Comparison of ENCODE assay signal across 10 mouse cellular contexts in the genomic region with DNA sequence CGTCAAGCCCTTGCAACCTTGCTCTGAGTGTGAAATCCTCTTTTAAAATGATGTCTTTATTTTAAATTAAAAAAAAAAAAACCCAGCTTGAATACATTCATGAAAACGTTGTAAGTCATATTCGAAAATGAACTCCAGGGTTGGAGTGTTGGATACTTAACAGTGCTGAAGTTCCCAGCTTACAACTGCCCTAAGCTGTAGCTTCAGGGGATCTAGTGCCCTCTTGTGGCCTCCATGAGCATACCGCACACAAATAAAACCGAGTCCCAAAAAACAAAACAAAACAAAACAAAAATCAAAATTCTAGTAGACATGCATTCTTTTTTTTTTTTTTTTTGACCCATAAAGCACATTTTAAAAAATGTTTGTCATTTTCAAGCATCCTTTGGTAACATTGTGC. TPM values are rescaled to one million over a fixed set of nuclear protein-coding genes. Genes with fewer than 3 reads are reported as not detected.
DNase-seq lines count a peak whose midpoint lies in the region; ATAC-seq and TF ChIP-seq lines count a peak whose summit lies in the region.
"Had no signal": no experiment of that assay in that cellular context is flagged by ENCODE, and none has a peak within 500 bp of the region (broad histone marks: within the 10 kb centered on the region; RNA-seq: fewer than 3 reads in every experiment).

No protein-coding gene starts in this region.

- H3K4me3 ChIP-seq in kidney, postnatal 0 days (replicated peaks; ENCODE audit: low read depth, low read length): no peak overlapping the region
- no peak overlapping the region for H3K4me3 ChIP-seq in kidney, embryonic 15.5 days (replicated peaks)
- H3K4me3 ChIP-seq in ES-E14 (ENCODE audit: insufficient read depth in 1 of 2, low read depth in 1 of 2, low read length in 2 of 2, poor library complexity in 1 of 2, severe bottlenecking in 1 of 2): no peak overlapping the region
- H3K4me3 ChIP-seq: heart, embryonic 15.5 days; myocyte had no signal

- in situ Hi-C loops in ES-E14 (cut with MboI; ENCODE audit: low sequenced_read_pairs in 2 of 2, unreplicated experiment in 2 of 2): loop anchor here in 1 of 2 experiments (10.0 kb wide), 1 partner anchor 224 kb away; no protein-coding TSS in a partner anchor

- H3K4me2 ChIP-seq in kidney, postnatal 0 days (ENCODE audit: low read length): no peak overlapping the region
- H3K4me2 ChIP-seq in kidney, embryonic 15.5 days: no peak overlapping the region
- H3K4me2 ChIP-seq: heart, embryonic 15.5 days had no signal

- TF ChIP-seq CTCF in kidney, postnatal 0 days (IDR thresholded peaks at IDR 0.05; ENCODE audit: low read depth): peak; percentile 68

- 23% methylated on average over 5 of the region's 5 CpGs for WGBS in kidney, postnatal 0 days
- 26% methylated on average over 5 of the region's 5 CpGs for WGBS in kidney, embryonic 15.5 days

- peak; percentile 44 for DNase-seq in adrenal gland, postnatal 14 days
- DNase-seq in adrenal gland, postnatal 4 days (ENCODE audit: low spot score in 2 of 2): no peak
- DNase-seq in kidney, postnatal 0 days (ENCODE audit: low spot score): peak; percentile 56
- DNase-seq in ES-E14 (ENCODE audit: low read depth, low spot score): peak; percentile 48
- peak; percentile 43 for DNase-seq in mesoderm, embryonic 11.5 days (ENCODE audit: low read depth, low spot score)
- no peak for DNase-seq in ovary, postnatal 14 days (ENCODE audit: low spot score)

- no peak overlapping the region for H3K27ac ChIP-seq in kidney, postnatal 0 days
- H3K27ac ChIP-seq in kidney, embryonic 15.5 days: no peak overlapping the region
- H3K27ac ChIP-seq in ES-E14 (ENCODE audit: insufficient read depth, low read depth, low read length, poor library complexity, severe bottlenecking): no peak overlapping the region
- H3K27ac ChIP-seq: heart, embryonic 15.5 days had no signal

- no peaks in the 10 kb centered on the region for H3K4me1 ChIP-seq in kidney, postnatal 0 days (replicated peaks; ENCODE audit: insufficient read depth, low read length)
- H3K4me1 ChIP-seq in kidney, embryonic 15.5 days: no peaks in the 10 kb centered on the region
- H3K4me1 ChIP-seq in ES-E14 (ENCODE audit: control insufficient read depth in 2 of 2, insufficient read depth in 2 of 2, low read length in 2 of 2, poor library complexity in 1 of 2): peaks cover 2% of the 10 kb centered on the region in 2 experiments; a peak in 2 of 4 replicates
- H3K4me1 ChIP-seq: heart, embryonic 15.5 days had no signal

- H3K9me3 ChIP-seq in kidney, postnatal 0 days (replicated peaks; ENCODE audit: low read length): no peaks in the 10 kb centered on the region
- no peaks in the 10 kb centered on the region for H3K9me3 ChIP-seq in kidney, embryonic 15.5 days (replicated peaks)
- H3K9me3 ChIP-seq in ES-E14 (ENCODE audit: control insufficient read depth, insufficient read depth, low read depth, low read length): no peaks in the 10 kb centered on the region
- H3K9me3 ChIP-seq: heart, embryonic 15.5 days had no signal

- H3K27me3 ChIP-seq in kidney, postnatal 0 days (ENCODE audit: insufficient read depth, low read length): no peaks in the 10 kb centered on the region
- H3K27me3 ChIP-seq in kidney, embryonic 15.5 days: no peaks in the 10 kb centered on the region
- H3K27me3 ChIP-seq: heart, embryonic 15.5 days had no signal

- ATAC-seq in kidney, postnatal 0 days (replicated peaks; ENCODE audit: low FRiP score, low read depth): no peak
- no peak for ATAC-seq in kidney, embryonic 15.5 days (replicated peaks; ENCODE audit: low FRiP score)
- peak; percentile 76 for ATAC-seq in erythroid progenitor cell, adult 5-6 weeks (replicated peaks; ENCODE audit: low FRiP score, poor library complexity, severe bottlenecking)

- no peak overlapping the region for H3K9ac ChIP-seq in kidney, postnatal 0 days (ENCODE audit: low read depth, low read length)
- H3K9ac ChIP-seq in kidney, embryonic 15.5 days: no peak overlapping the region
- no peak overlapping the region for H3K9ac ChIP-seq in ES-E14 (ENCODE audit: insufficient read depth, low read depth, low read length, poor library complexity, severe bottlenecking)
- H3K9ac ChIP-seq: heart, embryonic 15.5 days had no signal

- H3K36me3 ChIP-seq in kidney, postnatal 0 days (ENCODE audit: insufficient read depth, low read length): no peaks in the 10 kb centered on the region
- no peaks in the 10 kb centered on the region for H3K36me3 ChIP-seq in kidney, embryonic 15.5 days
- H3K36me3 ChIP-seq in ES-E14 (ENCODE audit: control insufficient read depth, insufficient read depth, low read length, poor library complexity, severe bottlenecking): no peaks in the 10 kb centered on the region
- H3K36me3 ChIP-seq: heart, embryonic 15.5 days had no signal

TF ChIP-seq in ES-E14, 5 proteins besides CTCF, POLR2A, EP300 and RAD21:
- TF ChIP-seq MAFK (IDR thresholded peaks at IDR 0.05; ENCODE audit: insufficient read depth, low read depth, low read length) (no peak), ZC3H11A (IDR thresholded peaks at IDR 0.05; ENCODE audit: borderline replicate concordance, low read depth, low read length) (no peak)

RNA-seq across cellular contexts. Expression of gene Gnrhr, which starts 6.9 kb away (rescaled TPM):
- 0.41 and 0.83 TPM in 2 replicates for total RNA-seq in adrenal gland, postnatal 14 days (2021)
- under 1 TPM; 0.62 to 0.79 TPM for total RNA-seq in adrenal gland, postnatal 4 days (2021)
- not detected in 2 replicates for polyA plus RNA-seq in kidney, postnatal 0 days (2015; fragmentation: Nextera tagmentation; extraction: Ambion mirVana)
- not detected in 2 replicates for polyA plus RNA-seq in kidney, embryonic 15.5 days (2015; fragmentation: Nextera tagmentation; extraction: Ambion mirVana)
- total RNA-seq in ES-E14 (2012; rRNA removed): not detected in 2 replicates
- not detected in 2 replicates for total RNA-seq in erythroid progenitor cell, adult 5-6 weeks (2015; ENCODE audit: low replicate concordance)
- total RNA-seq in erythroid progenitor cell, adult 5-6 weeks (2017; ENCODE audit: low replicate concordance): not detected in 2 replicates
- polyA plus RNA-seq: heart, embryonic 15.5 days; myocyte had no signal

RNA-seq across cellular contexts. Expression of gene Uba6, which starts 18.2 kb away (rescaled TPM):
- total RNA-seq in adrenal gland, postnatal 14 days (2021): 14.3 and 14.7 TPM in 2 replicates
- 10 to 100 TPM; 13.9 to 14.8 TPM for total RNA-seq in adrenal gland, postnatal 4 days (2021)
- 7.9 and 8.3 TPM in 2 replicates for polyA plus RNA-seq in kidney, postnatal 0 days (2015; fragmentation: Nextera tagmentation; extraction: Ambion mirVana)
- 12.8 and 14.0 TPM in 2 replicates for polyA plus RNA-seq in kidney, embryonic 15.5 days (2015; fragmentation: Nextera tagmentation; extraction: Ambion mirVana)
- total RNA-seq in ES-E14 (2012; rRNA removed): 28.9 and 36.0 TPM in 2 replicates
- 10.1 and 13.0 TPM in 2 replicates for total RNA-seq in erythroid progenitor cell, adult 5-6 weeks (2015; ENCODE audit: low replicate concordance)
- 5.6 and 10.7 TPM in 2 replicates for total RNA-seq in erythroid progenitor cell, adult 5-6 weeks (2017; ENCODE audit: low replicate concordance)

Comparison
In these comparisons a context has a peak if more than half of its experiments do, and no peak if none do; other contexts are left out.
1. DNase-seq: peak in adrenal gland, postnatal 14 days (single experiment), kidney, postnatal 0 days (single experiment), ES-E14 (single experiment) and mesoderm, embryonic 11.5 days (single experiment); none in adrenal gland, postnatal 4 days (0 of 2) and ovary, postnatal 14 days (single experiment).